Mouse (Mus musculus): ENCODE measurements around the gene Dlat. TPM values are rescaled to one million over a fixed set of nuclear protein-coding genes. Genes with fewer than 3 reads are reported as not detected.

The Dlat gene
- polyA plus RNA-seq, 1 experiment from 2014 or later, result 65.1 TPM

GRCm38 (mm10) chr9:50666442-50666841 lies 6.9 kb upstream of the Dlat start:
- Histone ChIP-seq H3K27ac (no peak overlapping the region), H3K36me3 (replicated peaks; ENCODE audit: control insufficient read depth, insufficient read depth) (peaks cover 71% of the 10 kb centered on the region), H3K27me3 (ENCODE audit: control insufficient read depth, insufficient read depth, low read length) (no peaks in the 10 kb centered on the region), H3K9ac (no peak overlapping the region), H3K4me3 (replicated peaks; ENCODE audit: low read length) (no peak overlapping the region), H3K4me1 (replicated peaks; ENCODE audit: control insufficient read depth, insufficient read depth, low read length) (no peaks in the 10 kb centered on the region), H3K4me2 (replicated peaks) (no peak overlapping the region), H3K9me3 (ENCODE audit: control insufficient read depth, low read length) (no peaks in the 10 kb centered on the region)
- no peak for ATAC-seq (ENCODE audit: low FRiP score)
- no peak for DNase-seq (ENCODE audit: low spot score)
- 91% methylated on average over 6 of the region's 6 CpGs for WGBS

- Histone ChIP-seq H3K4me1 (replicated peaks; ENCODE audit: control insufficient read depth, insufficient read depth, low read length) (peaks cover 8% of the 10 kb centered on the region; the same call in 1 of the 2 replicates), H3K4me2 (replicated peaks) (no peak overlapping the region), H3K9ac (no peak overlapping the region), H3K27me3 (ENCODE audit: control insufficient read depth, insufficient read depth, low read length) (no peaks in the 10 kb centered on the region), H3K36me3 (replicated peaks; ENCODE audit: control insufficient read depth, insufficient read depth) (peaks cover 71% of the 10 kb centered on the region), H3K9me3 (ENCODE audit: control insufficient read depth, low read length) (no peaks in the 10 kb centered on the region), H3K27ac (no peak overlapping the region), H3K4me3 (replicated peaks; ENCODE audit: low read length) (no peak overlapping the region)
- 91% methylated on average over 5 of the region's 5 CpGs for WGBS
- ATAC-seq (ENCODE audit: low FRiP score), result no peak
- DNase-seq (ENCODE audit: low spot score), result no peak
Measured at GRCm38 (mm10) chr9:50664826-50665225, 5.2 kb upstream of the Dlat start.

- Histone ChIP-seq H3K4me2 (replicated peaks) (peak overlapping the region; percentile 85), H3K27ac (no peak overlapping the region), H3K9me3 (ENCODE audit: control insufficient read depth, low read length) (no peaks in the 10 kb centered on the region), H3K4me3 (replicated peaks; ENCODE audit: low read length) (peak overlapping the region; percentile 96), H3K4me1 (replicated peaks; ENCODE audit: control insufficient read depth, insufficient read depth, low read length) (peaks cover 23% of the 10 kb centered on the region), H3K9ac (peak overlapping the region; percentile 95), H3K27me3 (ENCODE audit: control insufficient read depth, insufficient read depth, low read length) (no peaks in the 10 kb centered on the region), H3K36me3 (replicated peaks; ENCODE audit: control insufficient read depth, insufficient read depth) (peaks cover 52% of the 10 kb centered on the region)
- no peak for DNase-seq (ENCODE audit: low spot score)
- WGBS, result 18% methylated on average over 12 of the region's 12 CpGs
- no peak for ATAC-seq (ENCODE audit: low FRiP score)
Measured at GRCm38 (mm10) chr9:50660431-50660830, 851 bp upstream of the Dlat start.

GRCm38 (mm10) chr9:50658941-50659388 lies 615 bp downstream of the Dlat start:
- H3K9me3 ChIP-seq (ENCODE audit: control insufficient read depth, low read length), result no peaks in the 10 kb centered on the region
- peaks cover 23% of the 10 kb centered on the region for H3K4me1 ChIP-seq (replicated peaks; ENCODE audit: control insufficient read depth, insufficient read depth, low read length)
- peak overlapping the region; percentile 95 for H3K9ac ChIP-seq
- H3K4me3 ChIP-seq (replicated peaks; ENCODE audit: low read length), result peak overlapping the region; percentile 96
- H3K27ac ChIP-seq, result peak overlapping the region; percentile 88
- WGBS, result under 1% methylated on average over 21 of the region's 28 CpGs
- no peaks in the 10 kb centered on the region for H3K27me3 ChIP-seq (ENCODE audit: control insufficient read depth, insufficient read depth, low read length)
- ATAC-seq (ENCODE audit: low FRiP score) (peak; percentile 84), DNase-seq (ENCODE audit: low spot score) (peak; percentile 32)
- H3K36me3 ChIP-seq (replicated peaks; ENCODE audit: control insufficient read depth, insufficient read depth), result peaks cover 48% of the 10 kb centered on the region
- peak overlapping the region; percentile 85 for H3K4me2 ChIP-seq (replicated peaks)

GRCm38 (mm10) chr9:50658391-50658790 lies 1.2 kb downstream of the Dlat start:
- peaks cover 23% of the 10 kb centered on the region for H3K4me1 ChIP-seq (replicated peaks; ENCODE audit: control insufficient read depth, insufficient read depth, low read length)
- H3K9me3 ChIP-seq (ENCODE audit: control insufficient read depth, low read length), result no peaks in the 10 kb centered on the region
- peak overlapping the region; percentile 95 for H3K9ac ChIP-seq
- H3K27ac ChIP-seq, result peak overlapping the region; percentile 88
- DNase-seq (ENCODE audit: low spot score), result no peak
- peak overlapping the region; percentile 85 for H3K4me2 ChIP-seq (replicated peaks)
- no peaks in the 10 kb centered on the region for H3K27me3 ChIP-seq (ENCODE audit: control insufficient read depth, insufficient read depth, low read length)
- ATAC-seq (ENCODE audit: low FRiP score), result no peak
- H3K4me3 ChIP-seq (replicated peaks; ENCODE audit: low read length), result peak overlapping the region; percentile 96
- 24% methylated on average over 5 of the region's 5 CpGs for WGBS
- H3K36me3 ChIP-seq (replicated peaks; ENCODE audit: control insufficient read depth, insufficient read depth), result peaks cover 48% of the 10 kb centered on the region

- Histone ChIP-seq H3K9me3 (ENCODE audit: control insufficient read depth, low read length) (no peaks in the 10 kb centered on the region), H3K27me3 (ENCODE audit: control insufficient read depth, insufficient read depth, low read length) (no peaks in the 10 kb centered on the region), H3K4me1 (replicated peaks; ENCODE audit: control insufficient read depth, insufficient read depth, low read length) (no peaks in the 10 kb centered on the region), H3K4me2 (replicated peaks) (no peak overlapping the region), H3K9ac (no peak overlapping the region), H3K27ac (no peak overlapping the region), H3K36me3 (replicated peaks; ENCODE audit: control insufficient read depth, insufficient read depth) (peaks cover 94% of the 10 kb centered on the region), H3K4me3 (replicated peaks; ENCODE audit: low read length) (no peak overlapping the region)
- no peak for ATAC-seq (ENCODE audit: low FRiP score)
- 96% methylated on average over 10 of the region's 10 CpGs for WGBS
- no peak for DNase-seq (ENCODE audit: low spot score)
Measured at GRCm38 (mm10) chr9:50650503-50650902, 9.1 kb downstream of the Dlat start.

GRCm38 (mm10) chr9:50646826-50647370 lies 12.7 kb downstream of the Dlat start:
- 77% methylated on average over 10 of the region's 10 CpGs for WGBS

GRCm38 (mm10) chr9:50634270-50634669 lies 25.3 kb downstream of the Dlat start:
- no peaks in the 10 kb centered on the region for H3K9me3 ChIP-seq (ENCODE audit: control insufficient read depth, low read length)
- no peak for DNase-seq (ENCODE audit: low spot score)
- H3K27me3 ChIP-seq (ENCODE audit: control insufficient read depth, insufficient read depth, low read length), result no peaks in the 10 kb centered on the region
- 96% methylated on average over 11 of the region's 11 CpGs for WGBS
- ATAC-seq (ENCODE audit: low FRiP score), result no peak
- H3K27ac ChIP-seq, result no peak overlapping the region
- no peak overlapping the region for H3K9ac ChIP-seq
- no peaks in the 10 kb centered on the region for H3K4me1 ChIP-seq (replicated peaks; ENCODE audit: control insufficient read depth, insufficient read depth, low read length)
- no peak overlapping the region for H3K4me3 ChIP-seq (replicated peaks; ENCODE audit: low read length)
- H3K4me2 ChIP-seq (replicated peaks), result no peak overlapping the region
- H3K36me3 ChIP-seq (replicated peaks; ENCODE audit: control insufficient read depth, insufficient read depth), result peaks cover 58% of the 10 kb centered on the region

More at GRCm38 (mm10) chr9:50646826-50647370, 12.7 kb downstream of the Dlat start:
- H3K27me3 ChIP-seq (ENCODE audit: control insufficient read depth, insufficient read depth, low read length), result no peaks in the 10 kb centered on the region
- H3K4me3 ChIP-seq (replicated peaks; ENCODE audit: low read length), result no peak overlapping the region
- no peak overlapping the region for H3K9ac ChIP-seq
- H3K4me1 ChIP-seq (replicated peaks; ENCODE audit: control insufficient read depth, insufficient read depth, low read length), result no peaks in the 10 kb centered on the region
- ATAC-seq (ENCODE audit: low FRiP score) (no peak), DNase-seq (ENCODE audit: low spot score) (no peak)
- H3K4me2 ChIP-seq (replicated peaks), result no peak overlapping the region
- no peaks in the 10 kb centered on the region for H3K9me3 ChIP-seq (ENCODE audit: control insufficient read depth, low read length)
- peaks cover 96% of the 10 kb centered on the region for H3K36me3 ChIP-seq (replicated peaks; ENCODE audit: control insufficient read depth, insufficient read depth)
- H3K27ac ChIP-seq, result no peak overlapping the region

GRCm38 (mm10) chr9:50633059-50633458 lies 26.5 kb downstream of the Dlat start:
- 64% methylated on average over 2 of the region's 2 CpGs for WGBS
- Histone ChIP-seq H3K27ac (no peak overlapping the region), H3K9ac (no peak overlapping the region), H3K4me2 (replicated peaks) (no peak overlapping the region), H3K4me1 (replicated peaks; ENCODE audit: control insufficient read depth, insufficient read depth, low read length) (no peaks in the 10 kb centered on the region), H3K27me3 (ENCODE audit: control insufficient read depth, insufficient read depth, low read length) (no peaks in the 10 kb centered on the region), H3K9me3 (ENCODE audit: control insufficient read depth, low read length) (no peaks in the 10 kb centered on the region), H3K36me3 (replicated peaks; ENCODE audit: control insufficient read depth, insufficient read depth) (peaks cover 46% of the 10 kb centered on the region), H3K4me3 (replicated peaks; ENCODE audit: low read length) (no peak overlapping the region)
- DNase-seq (ENCODE audit: low spot score) (no peak), ATAC-seq (ENCODE audit: low FRiP score) (no peak)
